In the genomic region with DNA sequence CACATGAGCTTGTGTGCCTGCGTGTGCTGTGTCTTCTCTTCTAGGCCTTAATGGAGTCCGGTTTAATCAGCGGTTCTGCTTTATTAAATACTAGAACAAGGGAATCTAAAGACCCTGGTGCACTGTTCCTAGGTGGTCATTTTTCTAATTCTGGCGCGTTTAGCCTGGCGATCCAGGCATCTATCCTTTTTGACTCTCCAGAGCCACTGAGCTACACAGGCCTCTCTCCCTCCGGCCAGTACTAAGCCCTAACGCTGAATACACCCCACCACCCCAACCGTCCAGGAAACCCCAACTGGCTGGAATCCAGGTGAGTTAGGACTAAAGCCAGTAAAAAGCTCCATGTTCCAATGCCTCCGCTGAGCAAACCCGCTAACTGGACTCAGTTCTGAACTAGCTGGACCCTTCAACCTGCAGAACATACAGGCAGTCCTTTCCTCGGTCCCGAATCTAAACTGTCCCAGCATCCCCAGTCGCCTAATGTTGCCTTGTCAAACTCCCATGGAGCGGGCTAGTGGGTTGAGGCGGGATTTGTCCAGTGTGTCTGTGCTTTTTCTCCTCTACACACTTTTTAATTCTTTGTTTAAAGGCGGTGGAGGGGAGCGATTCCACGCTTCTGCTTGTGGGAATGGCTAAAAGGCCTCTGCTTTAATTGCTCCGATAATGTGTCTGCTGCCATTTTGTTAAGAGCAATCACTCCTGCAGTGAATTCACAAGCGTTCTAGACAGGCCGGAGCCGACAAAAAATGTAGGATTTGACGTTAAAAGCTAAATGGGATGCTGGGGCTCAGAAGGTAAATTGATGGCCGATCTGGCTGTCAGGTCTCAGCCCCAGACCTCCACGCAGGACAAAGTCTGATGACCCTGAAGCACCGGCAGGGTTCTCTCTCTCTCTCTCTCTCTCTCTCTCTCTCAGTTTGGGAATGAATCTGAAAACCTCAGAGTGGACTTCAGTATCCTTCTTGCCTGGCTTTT, we compare ENCODE assay signal across 16 mouse cellular contexts. TPM values are rescaled to one million over a fixed set of nuclear protein-coding genes. Genes with fewer than 3 reads are reported as not detected.
A peak's percentile ranks its signal among the peaks of the same experiment; 100 is the strongest.
DNase-seq lines count a peak whose midpoint lies in the region; ATAC-seq lines count a peak whose summit lies in the region.
"Had no signal": no experiment of that assay in that cellular context is flagged by ENCODE, and none has a peak within 500 bp of the region (broad histone marks: within the 10 kb centered on the region; RNA-seq: fewer than 3 reads in every experiment).

No protein-coding gene starts in this region.

- no peak overlapping the region for H3K9ac ChIP-seq in hindbrain, embryonic 11.5 days (ENCODE audit: low read depth, low read length)
- no peak overlapping the region for H3K9ac ChIP-seq in hindbrain, embryonic 14.5 days
- no peak overlapping the region for H3K9ac ChIP-seq in embryonic facial prominence, embryonic 15.5 days
- peak overlapping the region; percentile 61 for H3K9ac ChIP-seq in intestine, embryonic 16.5 days (ENCODE audit: low read depth, low read length)
- no peak overlapping the region for H3K9ac ChIP-seq in neural tube, embryonic 11.5 days (ENCODE audit: low read length)
- H3K9ac ChIP-seq: hindbrain, embryonic 13.5 days had no signal

- no peaks in the 10 kb centered on the region for H3K9me3 ChIP-seq in hindbrain, embryonic 11.5 days (ENCODE audit: control insufficient read depth, low read length)
- no peaks in the 10 kb centered on the region for H3K9me3 ChIP-seq in hindbrain, embryonic 14.5 days (ENCODE audit: control insufficient read depth, low read length)
- H3K9me3 ChIP-seq in embryonic facial prominence, embryonic 15.5 days (replicated peaks), result no peaks in the 10 kb centered on the region
- no peaks in the 10 kb centered on the region for H3K9me3 ChIP-seq in intestine, embryonic 16.5 days (ENCODE audit: control insufficient read depth, low read length)
- H3K9me3 ChIP-seq in neural tube, embryonic 11.5 days (ENCODE audit: control insufficient read depth, low read length), result no peaks in the 10 kb centered on the region
- H3K9me3 ChIP-seq: hindbrain, embryonic 13.5 days had no signal

- DNase-seq in hindbrain, embryonic 11.5 days (ENCODE audit: low spot score), result peak; percentile 67
- DNase-seq in hindbrain, embryonic 14.5 days (ENCODE audit: low spot score), result no peak
- peak; percentile 45 for DNase-seq in neural tube, embryonic 11.5 days (ENCODE audit: low spot score)
- DNase-seq in c-Kit-positive CD71-positive TER-119-positive erythroid progenitor cells, embryonic 14.5 days (ENCODE audit: low spot score), result no peak
- no peak for DNase-seq in gastrocnemius, adult 18-20 months (ENCODE audit: low spot score)
- no peak for DNase-seq in retina, postnatal 1 day
- DNase-seq: adrenal gland, postnatal 10 days; cerebellum, adult 11 months; kidney, postnatal 36 days; lung, postnatal 14 days; thymus, postnatal 36 days had no signal

- no peak for ATAC-seq in hindbrain, embryonic 11.5 days (ENCODE audit: low FRiP score)
- ATAC-seq in hindbrain, embryonic 14.5 days (ENCODE audit: low FRiP score), result no peak
- ATAC-seq in embryonic facial prominence, embryonic 15.5 days (ENCODE audit: insufficient number of reproducible peaks, low FRiP score, low TSS enrichment, low read depth), result no peak
- ATAC-seq in intestine, embryonic 16.5 days, result no peak
- ATAC-seq in neural tube, embryonic 11.5 days (ENCODE audit: insufficient read depth, low FRiP score, low TSS enrichment), result no peak
- ATAC-seq: Patski had no signal

- peaks cover 92% of the 10 kb centered on the region for H3K27me3 ChIP-seq in hindbrain, embryonic 11.5 days (ENCODE audit: control insufficient read depth, insufficient read depth, low read length)
- peaks cover 94% of the 10 kb centered on the region for H3K27me3 ChIP-seq in hindbrain, embryonic 14.5 days (ENCODE audit: control insufficient read depth, insufficient read depth, low read length)
- H3K27me3 ChIP-seq in embryonic facial prominence, embryonic 15.5 days, result peaks cover 96% of the 10 kb centered on the region
- peaks cover 30% of the 10 kb centered on the region for H3K27me3 ChIP-seq in intestine, embryonic 16.5 days (replicated peaks; ENCODE audit: control insufficient read depth, insufficient read depth, low read length)
- H3K27me3 ChIP-seq in neural tube, embryonic 11.5 days (ENCODE audit: control insufficient read depth, insufficient read depth, low read length), result peaks cover 97% of the 10 kb centered on the region
- H3K27me3 ChIP-seq: Patski had no signal

- 1% methylated on average over 27 of the region's 27 CpGs for WGBS in hindbrain, embryonic 11.5 days
- WGBS in hindbrain, embryonic 14.5 days, result 4% methylated on average over 27 of the region's 27 CpGs
- 14% methylated on average over 27 of the region's 27 CpGs for WGBS in embryonic facial prominence, embryonic 15.5 days
- WGBS in intestine, embryonic 16.5 days, result 22% methylated on average over 27 of the region's 27 CpGs
- 3% methylated on average over 27 of the region's 27 CpGs for WGBS in neural tube, embryonic 11.5 days

- no peak overlapping the region for H3K4me2 ChIP-seq in hindbrain, embryonic 11.5 days (replicated peaks; ENCODE audit: low read depth, low read length)
- no peak overlapping the region for H3K4me2 ChIP-seq in hindbrain, embryonic 14.5 days (replicated peaks)
- peak overlapping the region; percentile 22; the same call in 1 of the 2 replicates for H3K4me2 ChIP-seq in embryonic facial prominence, embryonic 15.5 days (replicated peaks)
- peak overlapping the region; percentile 60 for H3K4me2 ChIP-seq in intestine, embryonic 16.5 days (ENCODE audit: low read depth, low read length)
- H3K4me2 ChIP-seq in neural tube, embryonic 11.5 days (ENCODE audit: low read depth), result no peak overlapping the region
- H3K4me2 ChIP-seq: hindbrain, embryonic 13.5 days had no signal

- H3K4me1 ChIP-seq in hindbrain, embryonic 11.5 days (replicated peaks; ENCODE audit: control insufficient read depth, insufficient read depth, low read length), result peaks cover 12% of the 10 kb centered on the region
- peaks cover 7% of the 10 kb centered on the region; the same call in 1 of the 2 replicates for H3K4me1 ChIP-seq in hindbrain, embryonic 14.5 days (replicated peaks; ENCODE audit: control insufficient read depth, insufficient read depth, low read length)
- peaks cover 27% of the 10 kb centered on the region for H3K4me1 ChIP-seq in embryonic facial prominence, embryonic 15.5 days
- H3K4me1 ChIP-seq in intestine, embryonic 16.5 days (ENCODE audit: control insufficient read depth, insufficient read depth, low read length), result 0 out of 2 replicates have a peak, but pooled peaks cover 3% of the 10 kb centered on the region
- H3K4me1 ChIP-seq in neural tube, embryonic 11.5 days (ENCODE audit: control insufficient read depth, insufficient read depth, low read length), result peaks cover 5% of the 10 kb centered on the region

- no peaks in the 10 kb centered on the region for H3K36me3 ChIP-seq in hindbrain, embryonic 11.5 days (ENCODE audit: control insufficient read depth, insufficient read depth, low read length)
- no peaks in the 10 kb centered on the region for H3K36me3 ChIP-seq in hindbrain, embryonic 14.5 days (replicated peaks; ENCODE audit: control insufficient read depth, insufficient read depth)
- H3K36me3 ChIP-seq in embryonic facial prominence, embryonic 15.5 days, result no peaks in the 10 kb centered on the region
- no peaks in the 10 kb centered on the region for H3K36me3 ChIP-seq in intestine, embryonic 16.5 days (ENCODE audit: control insufficient read depth, insufficient read depth, low read length)
- H3K36me3 ChIP-seq in neural tube, embryonic 11.5 days (ENCODE audit: control insufficient read depth, insufficient read depth, low read length), result no peaks in the 10 kb centered on the region
- H3K36me3 ChIP-seq: hindbrain, embryonic 13.5 days had no signal

- H3K27ac ChIP-seq in hindbrain, embryonic 11.5 days (ENCODE audit: low read depth, low read length), result no peak overlapping the region
- no peak overlapping the region for H3K27ac ChIP-seq in hindbrain, embryonic 14.5 days
- peak overlapping the region; percentile 39; the same call in 1 of the 2 replicates for H3K27ac ChIP-seq in embryonic facial prominence, embryonic 15.5 days (replicated peaks)
- H3K27ac ChIP-seq in intestine, embryonic 16.5 days (ENCODE audit: low read length), result peak overlapping the region; percentile 70
- no peak overlapping the region for H3K27ac ChIP-seq in neural tube, embryonic 11.5 days (ENCODE audit: low read depth, low read length)
- H3K27ac ChIP-seq: hindbrain, embryonic 13.5 days had no signal

- no peak overlapping the region for H3K4me3 ChIP-seq in hindbrain, embryonic 11.5 days (ENCODE audit: low read depth, low read length)
- no peak overlapping the region for H3K4me3 ChIP-seq in hindbrain, embryonic 14.5 days (replicated peaks; ENCODE audit: low read length)
- peak overlapping the region; percentile 37 for H3K4me3 ChIP-seq in embryonic facial prominence, embryonic 15.5 days (replicated peaks)
- peak overlapping the region; percentile 42 for H3K4me3 ChIP-seq in intestine, embryonic 16.5 days (ENCODE audit: low read length)
- H3K4me3 ChIP-seq in neural tube, embryonic 11.5 days (ENCODE audit: low read depth, low read length), result no peak overlapping the region
- H3K4me3 ChIP-seq: hindbrain, embryonic 13.5 days had no signal

RNA-seq across cellular contexts. Expression of gene Hand2, which starts 5.6 kb away (rescaled TPM):
- polyA plus RNA-seq in hindbrain, embryonic 11.5 days (2014; fragmentation: Nextera tagmentation; extraction: Ambion mirVana), result 0.10 TPM in 1 of 2 replicates, not detected in the other
- polyA plus RNA-seq in hindbrain, embryonic 14.5 days (2014; fragmentation: Nextera tagmentation; extraction: Ambion mirVana), result not detected in 2 replicates
- polyA plus RNA-seq in embryonic facial prominence, embryonic 15.5 days (2015; fragmentation: Nextera tagmentation; extraction: Ambion mirVana), result 2.3 and 3.8 TPM in 2 replicates
- 4.1 and 5.1 TPM in 2 replicates for polyA plus RNA-seq in intestine, embryonic 16.5 days (2015; fragmentation: Nextera tagmentation; extraction: Ambion mirVana)
- 0.20 TPM in 1 of 2 replicates, not detected in the other for polyA plus RNA-seq in neural tube, embryonic 11.5 days (2014; fragmentation: Nextera tagmentation; extraction: Ambion mirVana)
- not detected for total RNA-seq in gastrocnemius, adult 18-20 months (2021)
- total RNA-seq: left cerebral cortex, adult 8-10 months had no signal
- polyA plus RNA-seq: hindbrain, embryonic 13.5 days had no signal

Comparison
In these comparisons a context has a peak if more than half of its experiments do, and no peak if none do; other contexts are left out.
1. DNase-seq: peak in hindbrain, embryonic 11.5 days (single experiment) and neural tube, embryonic 11.5 days (single experiment); none in hindbrain, embryonic 14.5 days (single experiment), c-Kit-positive CD71-positive TER-119-positive erythroid progenitor cells, embryonic 14.5 days (single experiment), gastrocnemius, adult 18-20 months (single experiment) and retina, postnatal 1 day (single experiment).
2. H3K27ac ChIP-seq: peak in embryonic facial prominence, embryonic 15.5 days (single experiment) and intestine, embryonic 16.5 days (single experiment); none in hindbrain, embryonic 11.5 days (single experiment), hindbrain, embryonic 14.5 days (single experiment) and neural tube, embryonic 11.5 days (single experiment).
3. H3K4me2 ChIP-seq: peak in embryonic facial prominence, embryonic 15.5 days (single experiment) and intestine, embryonic 16.5 days (single experiment); none in hindbrain, embryonic 11.5 days (single experiment), hindbrain, embryonic 14.5 days (single experiment) and neural tube, embryonic 11.5 days (single experiment).
4. H3K4me3 ChIP-seq: peak in embryonic facial prominence, embryonic 15.5 days (single experiment) and intestine, embryonic 16.5 days (single experiment); none in hindbrain, embryonic 11.5 days (single experiment), hindbrain, embryonic 14.5 days (single experiment) and neural tube, embryonic 11.5 days (single experiment).